Mouse (Mus musculus) limb, embryonic 14.5 days (tissue): ENCODE measurements around the gene Rpia. TPM values are rescaled to one million over a fixed set of nuclear protein-coding genes. Genes with fewer than 3 reads are reported as not detected.

ENCODE experiments used
- ATAC-seq: fragments of 200-750 bp; cut with Nextera tagmentation; 2 replicates; pipeline ENCODE4 v1.8.0; 2017; ENCODE audit warnings: low read depth, moderate number of reproducible peaks, moderate TSS enrichment; ENCODE audit not compliant: low FRiP score
- DNase-seq: peaks from one replicate; pipeline ENCODE4 v3.0.0-alpha.2; 2015; ENCODE audit warnings: low spot score
- H3K27ac ChIP-seq: fragments of 300-500 bp; sonication (generic); replicated peaks from 2 replicates; pipeline ENCODE4 v1.5.1; 2014; ENCODE audit warnings: low read depth, mild to moderate bottlenecking, low read length, moderate library complexity, mixed read lengths
- H3K27me3 ChIP-seq: fragments of 300-500 bp; sonication (generic); 2 replicates; pipeline ENCODE4 v1.6.1; 2014; ENCODE audit warnings: low read length, mixed read lengths; ENCODE audit not compliant: control insufficient read depth, insufficient read depth
- H3K36me3 ChIP-seq: fragments of 300-500 bp; sonication (generic); 2 replicates; pipeline ENCODE4 v1.6.1; 2014; ENCODE audit warnings: mild to moderate bottlenecking, low read length, moderate library complexity, mixed read lengths; ENCODE audit not compliant: control insufficient read depth, insufficient read depth
- H3K4me1 ChIP-seq: fragments of 300-500 bp; sonication (generic); 2 replicates; pipeline ENCODE4 v1.6.1; 2014; ENCODE audit warnings: antibody characterized with exemption, low read length, mixed read lengths; ENCODE audit not compliant: control insufficient read depth, insufficient read depth
- H3K4me2 ChIP-seq: fragments of 300-500 bp; sonication (generic); replicated peaks from 2 replicates; pipeline ENCODE4 v1.6.1; 2014; ENCODE audit warnings: low read depth, mild to moderate bottlenecking, low read length, moderate library complexity; ENCODE audit not compliant: severe bottlenecking
- H3K4me3 ChIP-seq: fragments of 300-500 bp; sonication (generic); replicated peaks from 2 replicates; pipeline ENCODE4 v1.5.1; 2014; ENCODE audit warnings: low read length
- H3K9ac ChIP-seq: fragments of 300-500 bp; sonication (generic); 2 replicates; pipeline ENCODE4 v1.6.1; 2014; ENCODE audit warnings: mild to moderate bottlenecking, low read depth, low read length, moderate library complexity; ENCODE audit not compliant: severe bottlenecking
- H3K9me3 ChIP-seq: fragments of 300-500 bp; sonication (generic); 2 replicates; pipeline ENCODE4 v1.6.1; 2016; ENCODE audit warnings: low read length; ENCODE audit not compliant: control insufficient read depth
- POLR2A ChIP-seq: fragments of 200-500 bp; IDR thresholded peaks from 2 replicates; pipeline ENCODE4 v1.8.0; 2012; ENCODE audit warnings: inconsistent platforms, mild to moderate bottlenecking, moderate library complexity, borderline replicate concordance; ENCODE audit not compliant: insufficient read depth, insufficient read length; ENCODE audit errors: extremely low read depth
- WGBS: fragments of 180-500 bp; shearing (Covaris S2); extraction: QIAGEN DNeasy Blood & Tissue Kit; methylation state at CpG from one replicate; pipeline ENCODE4 v1.1.7; 2014; 5-methylcytosine and 5-hydroxymethylcytosine counted together
- polyA plus RNA-seq, 2 experiments: library from polyadenylated mRNA; depleted of rRNA in 1 of 2; stranded (reverse) in 1 of 2; unstranded in 1 of 2; fragments of >200 nt; fragmentation: Nextera tagmentation in 1 of 2; extraction: Ambion mirVana in 1 of 2; gene quantifications; 2 replicates each; pipeline versions ENCODE4 v1.2.1 to v1.2.3; 2012 to 2014

The Rpia gene
- polyA plus RNA-seq, 2 experiments, result 2.8 to 24.3 TPM

GRCm38 (mm10) chr6:70763881-70764280, 28.2 kb downstream of the Rpia start:
- H3K4me1 ChIP-seq, result no peaks in the 10 kb centered on the region
- 87% methylated on average over 4 of the region's 4 CpGs for WGBS
- H3K4me2 ChIP-seq, result no peak overlapping the region
- ATAC-seq, result no peak
- H3K27me3 ChIP-seq, result no peaks in the 10 kb centered on the region
- no peak for DNase-seq
- no peak for TF ChIP-seq POLR2A
- H3K9ac ChIP-seq, result no peak overlapping the region
- no peak overlapping the region for H3K4me3 ChIP-seq
- no peak overlapping the region for H3K27ac ChIP-seq
- H3K9me3 ChIP-seq, result no peaks in the 10 kb centered on the region
- H3K36me3 ChIP-seq, result peaks cover 20% of the 10 kb centered on the region

GRCm38 (mm10) chr6:70762659-70763058, 29.4 kb downstream of the Rpia start:
- peaks cover 13% of the 10 kb centered on the region for H3K36me3 ChIP-seq
- no peak overlapping the region for H3K27ac ChIP-seq
- no peaks in the 10 kb centered on the region for H3K4me1 ChIP-seq
- no peak overlapping the region for H3K9ac ChIP-seq
- H3K9me3 ChIP-seq, result no peaks in the 10 kb centered on the region
- no peaks in the 10 kb centered on the region for H3K27me3 ChIP-seq
- no peak for DNase-seq
- H3K4me3 ChIP-seq, result no peak overlapping the region
- 78% methylated on average over 6 of the region's 6 CpGs for WGBS
- H3K4me2 ChIP-seq, result no peak overlapping the region
- TF ChIP-seq POLR2A, result no peak
- no peak for ATAC-seq

DNA sequence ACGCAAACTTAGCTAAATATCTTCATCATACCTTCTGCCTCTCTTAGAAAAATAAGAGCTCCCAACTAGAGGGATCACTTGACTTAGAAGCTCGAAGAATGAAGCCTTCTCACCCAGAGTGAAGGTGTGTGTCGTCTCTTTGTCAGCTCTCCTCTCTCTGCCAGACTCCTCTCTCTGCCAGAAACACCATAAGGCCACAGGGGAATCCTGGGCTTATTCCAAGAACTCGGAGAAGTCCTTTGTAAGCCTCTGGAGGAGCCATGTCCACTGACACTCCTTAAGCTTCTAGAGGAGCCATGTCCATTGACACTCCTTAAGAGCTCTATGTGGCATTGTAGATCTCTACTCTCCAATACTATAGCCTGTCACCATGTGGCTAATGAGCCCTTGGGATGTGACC, 31.1 kb downstream of the Rpia start:
- Histone ChIP-seq H3K4me2 (no peak overlapping the region), H3K9ac (no peak overlapping the region)
- WGBS, result 72% methylated on average over 4 of the region's 4 CpGs

DNA sequence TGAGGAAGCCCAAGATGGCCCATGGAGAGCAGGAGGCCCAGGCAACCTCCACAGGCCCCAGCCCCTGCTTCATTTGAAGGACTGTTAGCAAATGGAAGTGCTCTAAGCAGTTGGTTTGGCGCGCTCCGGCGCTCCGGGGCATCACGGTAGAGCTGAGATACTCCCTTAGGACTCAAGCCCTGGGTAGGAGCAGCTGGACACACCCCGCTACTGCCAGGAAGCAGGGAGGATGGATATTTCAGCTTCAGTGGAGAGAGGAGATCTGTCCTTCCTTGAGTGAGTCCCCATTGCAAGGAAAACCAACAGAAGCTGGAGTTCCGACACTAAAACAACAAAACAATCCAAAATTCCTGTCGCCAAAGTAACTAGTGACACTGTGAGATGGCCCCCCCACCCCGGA, 37.2 kb downstream of the Rpia start:
- Histone ChIP-seq H3K9me3 (no peaks in the 10 kb centered on the region), H3K27ac (no peak overlapping the region), H3K27me3 (no peaks in the 10 kb centered on the region), H3K36me3 (no peaks in the 10 kb centered on the region), H3K4me2 (no peak overlapping the region), H3K4me3 (no peak overlapping the region), H3K9ac (no peak overlapping the region), H3K4me1 (peaks cover 4% of the 10 kb centered on the region; the same call in 1 of the 2 replicates)
- 90% methylated on average over 10 of the region's 10 CpGs for WGBS
- ATAC-seq, result no peak
- TF ChIP-seq POLR2A, result no peak
- DNase-seq, result no peak

More for the DNA sequence above, 31.1 kb downstream of the Rpia start:
- ATAC-seq (no peak), DNase-seq (no peak)
- H3K36me3 ChIP-seq, result 0 out of 2 replicates have a peak, but pooled peaks cover 4% of the 10 kb centered on the region
- no peak for TF ChIP-seq POLR2A
- no peak overlapping the region for H3K27ac ChIP-seq
- no peaks in the 10 kb centered on the region for H3K27me3 ChIP-seq
- H3K4me3 ChIP-seq, result no peak overlapping the region
- no peaks in the 10 kb centered on the region for H3K4me1 ChIP-seq
- no peaks in the 10 kb centered on the region for H3K9me3 ChIP-seq

GRCm38 (mm10) chr6:70752351-70752750, 39.7 kb downstream of the Rpia start:
- DNase-seq (no peak), ATAC-seq (no peak)
- Histone ChIP-seq H3K27me3 (no peaks in the 10 kb centered on the region), H3K9ac (no peak overlapping the region), H3K4me3 (no peak overlapping the region), H3K9me3 (no peaks in the 10 kb centered on the region), H3K36me3 (no peaks in the 10 kb centered on the region), H3K4me1 (peaks cover 6% of the 10 kb centered on the region; the same call in 1 of the 2 replicates), H3K4me2 (no peak overlapping the region), H3K27ac (no peak overlapping the region)
- TF ChIP-seq POLR2A, result no peak
- 50% methylated on average over 8 of the region's 8 CpGs for WGBS

GRCm38 (mm10) chr6:70751898-70752273, 40.1 kb downstream of the Rpia start:
- no peak for TF ChIP-seq POLR2A
- Histone ChIP-seq H3K9ac (no peak overlapping the region), H3K9me3 (no peaks in the 10 kb centered on the region), H3K4me1 (peaks cover 6% of the 10 kb centered on the region; the same call in 1 of the 2 replicates), H3K36me3 (no peaks in the 10 kb centered on the region), H3K4me2 (no peak overlapping the region), H3K27ac (no peak overlapping the region), H3K27me3 (no peaks in the 10 kb centered on the region), H3K4me3 (no peak overlapping the region)
- ATAC-seq, result no peak
- no peak for DNase-seq
- WGBS, result 61% methylated on average over 6 of the region's 6 CpGs
